Mouse (Mus musculus) kidney, adult 11 months (tissue): ENCODE data around the gene Pja2.
"Not testable (repeated sequence)": the region's sequence is repeated elsewhere in the genome, so short reads cannot be mapped to it uniquely, and the experiment has no call there.

Experiments used
- DNase-seq: peaks from one replicate; pipeline ENCODE4 v3.0.0; 2022

Gene Pja2

DNA sequence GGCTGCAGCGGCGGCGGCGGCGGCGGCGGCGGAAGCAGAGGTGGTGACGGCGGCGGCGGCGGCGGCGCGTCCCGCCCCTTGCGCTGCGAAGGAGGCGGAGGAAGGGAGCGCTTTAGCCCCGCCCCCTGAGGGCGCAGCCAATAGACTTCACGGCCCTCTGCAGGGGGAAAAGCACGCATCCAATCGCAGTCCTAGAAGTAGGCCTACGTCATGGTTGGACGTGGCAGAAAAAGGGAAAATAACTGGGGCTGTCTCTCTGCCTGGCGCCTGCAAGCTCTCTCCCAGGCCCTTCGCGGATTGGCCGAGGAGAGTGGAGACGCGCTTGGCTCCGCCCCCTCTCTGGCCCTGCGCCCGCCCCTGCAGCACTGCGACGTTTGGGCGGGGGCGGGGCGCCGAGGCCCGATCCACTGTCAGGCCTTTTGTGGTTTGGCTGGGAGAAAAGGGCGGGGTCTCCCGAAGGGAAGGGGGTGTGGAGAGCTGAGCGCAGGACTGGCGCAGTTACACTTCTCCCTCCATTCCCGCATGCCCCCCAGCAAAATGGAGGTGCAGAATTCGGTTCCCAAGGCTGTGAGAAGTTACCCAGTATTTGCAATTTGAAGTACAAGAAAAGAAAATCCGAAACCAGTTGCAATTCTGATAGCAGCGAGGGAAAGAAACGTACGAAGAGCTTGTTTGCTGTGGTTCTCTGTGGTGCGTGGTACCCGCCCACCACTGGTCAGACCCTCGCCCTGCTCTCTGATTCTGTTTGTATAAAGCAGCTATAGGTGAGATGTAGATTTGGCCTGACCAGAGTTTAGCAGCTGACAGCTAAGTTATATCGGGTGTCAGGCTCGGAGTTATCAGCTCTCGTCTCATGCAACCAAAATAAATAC lies at the start of gene Pja2:
Gene Pja2 (minus strand): TSS at position 19 of the 872 bp plus-strand sequence.
- DNase-seq, result peak; percentile 100

DNA sequence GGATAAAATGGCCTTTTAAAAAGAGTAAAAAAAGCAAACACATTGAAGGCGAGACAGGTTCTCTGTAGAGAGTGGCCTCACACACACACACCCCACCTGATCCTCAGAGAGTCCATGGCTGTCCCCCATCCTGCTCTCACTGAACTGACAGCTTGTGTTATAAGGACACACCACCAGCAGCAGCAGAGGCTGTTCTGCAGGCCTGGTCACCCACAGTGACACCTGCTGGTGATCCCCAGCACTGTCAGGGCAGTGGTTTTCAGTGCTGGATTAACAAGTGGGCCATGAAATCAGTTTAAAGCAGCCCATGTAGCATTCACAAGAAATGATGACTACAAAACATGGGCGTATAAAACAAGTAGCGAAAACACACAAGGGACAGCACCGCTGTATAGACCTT lies 43.6 kb upstream of the Pja2 start:
- DNase-seq, result peak; percentile 53

DNA sequence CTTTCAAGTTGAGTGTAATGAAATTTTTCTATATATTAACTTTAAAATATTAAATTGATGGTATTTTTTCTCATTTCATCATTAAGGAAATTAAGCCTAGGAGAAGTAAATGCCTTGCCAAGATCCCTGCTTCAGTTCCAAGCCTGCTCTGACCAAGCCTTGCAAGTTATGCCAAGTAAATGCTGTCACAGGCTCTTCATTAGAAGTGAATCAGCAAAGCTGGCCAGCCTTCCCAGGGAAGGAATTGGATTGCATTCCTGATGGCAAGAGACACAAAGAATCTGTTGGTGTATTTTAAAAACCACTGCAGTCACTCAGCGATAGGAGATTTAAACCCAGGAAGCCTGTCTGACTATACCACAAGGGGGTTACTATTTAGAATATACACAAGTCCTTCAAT lies 32.0 kb upstream of the Pja2 start:
- DNase-seq, result no peak

DNA sequence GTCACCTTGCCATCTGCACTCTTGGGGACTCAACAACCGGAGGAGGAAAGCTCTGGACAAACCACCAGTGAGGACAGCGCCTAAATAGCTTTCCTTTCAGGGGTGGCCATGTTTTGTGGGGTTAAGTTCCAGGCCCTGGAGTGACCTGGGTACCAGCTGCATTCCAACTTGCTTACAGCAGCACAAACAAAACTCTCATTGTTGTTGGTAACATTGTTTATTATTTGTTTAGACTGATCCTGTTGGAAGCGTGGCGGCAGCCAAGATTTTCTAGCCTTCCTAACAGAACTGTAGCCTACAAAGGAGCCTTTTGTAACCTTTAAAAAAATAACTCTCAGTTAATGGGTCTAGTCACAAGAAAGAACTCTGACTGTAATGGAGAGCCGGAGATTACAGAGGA lies 30.9 kb upstream of the Pja2 start:
- no peak for DNase-seq

DNA sequence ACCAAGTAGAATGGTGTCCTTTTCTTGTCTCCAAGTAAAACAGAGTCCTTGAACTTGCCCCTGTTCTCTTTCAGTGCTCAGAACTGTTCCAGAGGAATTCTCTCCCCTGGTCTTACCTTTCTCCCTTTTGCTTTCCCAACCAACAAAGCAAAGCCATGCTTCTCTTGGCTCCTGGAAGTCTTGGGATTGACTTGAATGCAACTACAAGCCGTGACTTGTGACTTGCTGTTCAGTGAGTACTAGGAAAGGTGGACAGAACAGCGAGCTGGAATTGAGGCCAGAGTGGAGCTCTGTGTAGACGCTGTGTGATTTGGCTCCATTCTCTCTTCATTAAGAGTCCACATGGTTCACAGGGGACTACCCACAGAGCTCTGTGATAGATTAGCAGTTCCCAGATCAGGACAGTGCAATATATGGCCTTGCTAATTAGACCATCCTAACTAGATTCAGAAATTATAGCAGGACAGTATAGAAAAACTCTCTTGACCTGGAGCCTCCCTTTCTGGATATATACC lies 30.3 kb upstream of the Pja2 start:
- no peak for DNase-seq

DNA sequence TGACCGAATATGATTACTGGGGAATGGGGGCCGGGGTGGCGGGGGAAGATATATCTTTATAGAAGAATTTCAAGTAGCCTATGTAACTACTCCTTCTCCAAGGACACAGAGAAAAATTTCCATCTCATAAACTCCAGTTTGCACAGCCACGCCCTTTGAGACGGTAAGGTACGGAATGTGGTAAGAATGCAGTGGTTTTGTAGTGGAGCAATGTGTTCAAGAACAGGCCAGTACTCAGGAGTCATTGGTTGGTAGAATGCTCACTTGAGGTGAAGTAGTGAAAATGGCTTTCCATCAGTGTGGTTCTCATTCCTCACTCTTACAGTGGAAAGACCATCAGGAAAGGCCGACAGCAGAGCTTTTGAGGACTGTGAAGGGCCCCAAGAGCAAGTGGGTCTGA lies 22.2 kb upstream of the Pja2 start:
- DNase-seq, result no peak

DNA sequence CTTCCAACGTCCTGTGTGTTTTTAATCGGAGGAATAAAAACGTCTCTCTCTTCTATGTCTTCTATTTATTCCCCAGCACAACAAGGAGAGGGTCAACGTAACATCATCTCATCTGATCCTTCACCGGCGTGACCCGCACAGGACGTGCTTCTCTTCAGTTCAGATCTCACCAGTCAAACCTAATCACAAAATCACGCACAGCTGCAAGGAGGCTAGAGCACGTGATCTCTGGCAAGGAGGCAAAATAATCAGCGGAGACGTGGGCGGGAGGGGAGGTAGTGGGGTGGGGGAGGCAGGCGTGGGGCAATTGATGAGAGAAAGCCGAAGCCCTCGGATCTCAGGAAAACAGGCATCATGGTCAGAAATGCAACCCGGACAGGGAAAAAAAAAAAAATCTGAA lies 14.4 kb upstream of the Pja2 start:
- DNase-seq, result no peak

DNA sequence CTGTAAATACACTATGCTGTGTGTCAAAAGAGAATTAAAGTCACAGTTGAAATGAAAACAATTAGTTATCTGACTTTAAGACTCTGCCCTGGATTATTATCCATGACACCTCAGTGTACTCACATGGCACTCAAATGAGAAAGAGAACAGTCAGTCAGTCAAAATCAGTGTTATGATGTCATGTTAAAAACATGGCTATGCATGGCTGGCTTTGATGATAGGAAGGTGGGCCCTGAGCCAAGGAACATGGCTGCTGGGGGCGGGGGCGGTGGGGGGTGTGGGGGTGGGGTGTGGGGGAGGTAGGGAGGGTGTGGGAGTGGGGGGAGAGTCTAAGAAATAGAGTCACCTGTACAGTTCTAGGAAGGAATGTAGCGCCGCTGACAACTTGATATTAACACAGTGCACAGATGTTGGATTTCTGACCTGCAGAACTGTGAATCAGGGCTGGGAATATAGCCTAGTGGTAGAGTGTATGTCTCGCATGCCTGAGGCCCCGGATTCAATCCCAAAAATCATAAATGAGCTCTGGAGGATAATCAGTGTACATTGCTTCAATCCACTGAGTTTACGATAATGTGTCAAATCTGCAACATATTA lies 13.0 kb upstream of the Pja2 start:
- no peak for DNase-seq

DNA sequence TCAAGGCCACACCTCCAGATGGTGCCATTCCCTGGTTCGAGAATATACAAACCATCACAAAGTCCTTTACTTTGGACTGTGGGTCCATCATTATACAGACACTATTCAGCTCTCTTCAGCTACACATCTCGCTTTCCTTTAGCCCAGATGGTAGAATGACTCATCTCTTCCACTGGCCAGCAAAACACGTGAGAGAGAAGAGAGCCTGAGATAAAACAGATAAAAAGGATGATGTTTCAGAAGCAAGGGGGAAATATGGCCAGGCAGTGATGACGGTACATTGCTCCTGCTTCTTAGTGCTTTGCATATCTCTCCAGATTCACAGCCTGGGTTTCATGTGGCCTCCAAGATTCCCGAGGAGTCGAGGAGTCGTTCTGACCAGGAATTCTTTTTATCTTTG lies 10.0 kb upstream of the Pja2 start:
- no peak for DNase-seq

DNA sequence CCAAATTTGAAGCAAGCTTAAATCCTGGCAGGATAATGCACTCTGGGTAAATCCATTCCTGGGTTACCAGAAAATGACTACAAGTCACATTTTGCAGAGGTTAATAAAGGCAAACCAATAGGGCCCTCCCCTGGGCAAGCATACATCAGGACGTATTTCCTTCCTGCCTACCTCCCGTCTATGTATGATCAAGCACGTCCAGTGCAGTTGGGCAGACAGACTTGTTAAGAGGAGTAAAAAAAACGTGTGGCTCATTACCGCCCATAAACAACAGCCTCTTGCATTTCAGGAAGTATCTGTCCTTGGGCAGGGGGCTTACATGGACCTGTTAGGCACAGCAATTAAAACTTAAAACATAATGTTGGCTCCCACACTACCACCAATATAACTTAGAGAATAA lies 8.0 kb upstream of the Pja2 start:
- no peak for DNase-seq

DNA sequence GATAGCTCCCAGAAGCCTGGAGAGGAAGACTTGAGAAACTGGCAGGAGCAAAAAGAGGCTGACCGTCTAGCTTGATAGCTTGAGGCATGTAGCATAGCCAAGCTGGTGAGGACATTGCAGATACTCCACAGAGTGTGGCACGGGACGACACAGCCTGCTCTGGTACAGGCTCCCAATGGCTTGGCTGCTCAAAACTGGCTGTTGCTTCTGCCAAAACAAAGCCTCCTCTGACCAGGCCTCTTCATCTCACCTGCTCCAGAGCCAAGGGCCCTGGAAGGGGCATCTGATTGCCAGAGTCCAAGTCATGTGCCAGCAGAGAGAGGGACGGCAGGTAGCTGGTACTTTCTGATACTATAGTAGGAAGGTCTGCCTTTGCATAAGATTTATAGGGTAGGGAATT lies 5.5 kb upstream of the Pja2 start:
- no peak for DNase-seq

DNA sequence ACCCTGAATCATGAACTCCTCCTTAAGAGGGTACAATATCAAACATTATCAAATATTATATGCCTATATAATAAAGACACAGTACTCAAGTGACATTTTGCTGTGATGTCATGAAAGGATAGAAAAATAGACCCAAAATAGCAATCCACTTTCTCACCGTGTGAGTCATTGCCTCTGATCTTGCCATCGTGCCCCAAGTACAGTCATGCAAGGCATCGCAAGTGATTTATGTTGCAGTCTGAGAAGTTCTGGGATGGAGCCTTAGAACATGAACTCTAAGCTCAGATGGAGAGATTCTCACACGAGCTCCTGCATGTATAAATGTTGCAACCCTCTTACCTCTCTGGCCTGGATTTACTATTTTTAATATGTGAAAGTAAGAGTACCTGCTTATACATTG lies 2.2 kb upstream of the Pja2 start:
- DNase-seq, result no peak

DNA sequence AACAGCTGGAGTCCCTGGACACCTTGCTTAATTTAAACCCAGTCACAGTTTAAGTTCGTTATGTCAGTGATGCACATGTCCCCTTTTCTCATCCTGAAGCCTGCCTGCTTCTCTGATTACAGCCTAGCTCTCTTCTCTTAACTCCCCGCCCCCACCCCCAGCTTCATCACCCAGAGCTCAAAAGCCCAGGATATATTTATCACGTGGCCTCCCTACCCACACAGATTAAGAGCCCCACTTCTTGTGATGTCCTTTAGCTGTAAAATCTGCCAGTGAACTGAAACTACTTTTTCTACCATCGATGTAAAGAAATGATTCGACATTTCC lies 1.0 kb upstream of the Pja2 start:
- DNase-seq, result no peak

DNA sequence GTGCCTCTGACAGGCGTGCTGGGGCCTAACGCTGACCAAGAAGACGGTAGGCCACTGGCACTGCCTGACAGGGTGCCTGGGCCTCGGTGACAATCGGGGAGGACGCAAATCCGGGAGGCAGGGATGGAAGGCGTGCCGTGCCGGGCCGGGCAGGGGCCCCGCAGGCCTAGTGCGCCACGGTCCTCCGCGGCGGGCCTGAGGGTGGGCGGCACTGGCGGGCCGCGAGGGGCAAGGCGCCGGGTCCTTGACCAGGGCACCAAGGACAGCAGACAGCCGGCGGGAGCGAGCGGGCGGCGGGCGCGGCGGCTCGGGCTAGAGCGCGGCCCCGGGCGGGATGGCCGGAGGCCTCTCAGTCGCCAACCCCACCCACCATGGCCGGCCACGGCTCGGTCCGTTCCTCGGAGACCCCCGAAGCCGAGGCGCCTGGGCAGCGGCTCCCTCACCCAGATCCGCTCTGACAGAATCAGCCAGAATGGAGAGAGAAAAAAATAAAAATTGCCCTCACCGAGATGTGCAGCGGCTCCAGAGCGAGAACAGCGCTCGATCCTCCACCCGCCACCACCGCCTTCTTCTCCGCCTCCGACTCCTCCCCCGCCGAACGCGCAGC lies 322 bp downstream of the Pja2 start:
- no peak for DNase-seq

DNA sequence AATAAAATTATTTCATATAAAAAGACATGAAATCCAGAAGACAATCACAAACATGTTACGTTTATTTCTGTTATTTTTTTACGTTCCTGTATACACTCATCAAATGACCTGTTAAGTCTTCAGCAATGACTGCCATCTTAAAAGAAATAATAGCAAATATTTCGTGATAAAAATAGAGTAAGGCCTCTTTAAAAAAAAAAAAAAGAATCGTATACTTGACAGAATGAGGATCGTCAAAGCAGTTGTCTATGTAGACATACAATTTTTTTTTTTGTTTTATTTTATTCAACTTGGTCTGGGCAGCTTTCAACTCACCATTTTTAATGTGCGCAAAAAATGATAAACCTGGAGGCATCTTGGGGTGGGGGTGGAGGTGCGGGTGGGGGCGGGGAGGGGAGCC lies 831 bp downstream of the Pja2 start:
- DNase-seq, result no peak

DNA sequence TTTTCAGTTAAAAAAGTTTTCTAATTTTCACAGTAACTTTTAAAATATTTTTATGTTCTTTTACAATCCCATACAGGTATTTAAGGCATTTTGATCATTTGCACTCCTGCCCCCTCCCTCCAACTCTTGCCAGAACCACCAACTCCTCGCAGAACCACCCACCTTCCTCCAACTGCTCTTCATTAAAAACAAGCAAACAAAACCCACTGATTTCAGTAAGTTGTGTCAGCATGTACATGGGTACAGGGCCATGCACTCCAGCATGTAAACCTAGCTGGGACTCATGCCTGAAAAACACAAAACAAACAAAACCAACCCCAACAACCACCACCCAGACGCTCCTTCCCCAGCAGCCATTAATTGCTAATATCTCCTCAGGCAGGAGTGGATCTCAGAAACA lies 7.2 kb downstream of the Pja2 start:
- DNase-seq, result no peak

DNA sequence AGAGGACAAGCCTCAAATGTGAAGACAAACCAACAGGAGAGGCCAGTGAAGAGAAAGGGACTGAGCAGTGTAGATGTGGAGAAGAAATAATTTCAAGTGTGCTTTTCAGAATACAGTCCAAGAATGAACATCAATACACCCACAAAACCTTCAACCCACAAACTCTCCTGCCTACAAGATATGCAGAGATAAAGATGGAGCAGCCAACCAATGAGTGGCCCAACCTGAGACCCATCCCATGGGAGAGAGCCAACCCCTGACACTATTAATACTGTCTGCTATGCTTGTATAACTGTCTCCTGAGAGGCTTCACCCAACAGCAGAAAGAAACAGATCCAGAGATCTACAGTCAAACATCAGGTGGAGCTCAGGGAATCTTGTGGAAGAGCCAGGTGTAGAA lies 16.3 kb downstream of the Pja2 start:
- DNase-seq, result no peak

DNA sequence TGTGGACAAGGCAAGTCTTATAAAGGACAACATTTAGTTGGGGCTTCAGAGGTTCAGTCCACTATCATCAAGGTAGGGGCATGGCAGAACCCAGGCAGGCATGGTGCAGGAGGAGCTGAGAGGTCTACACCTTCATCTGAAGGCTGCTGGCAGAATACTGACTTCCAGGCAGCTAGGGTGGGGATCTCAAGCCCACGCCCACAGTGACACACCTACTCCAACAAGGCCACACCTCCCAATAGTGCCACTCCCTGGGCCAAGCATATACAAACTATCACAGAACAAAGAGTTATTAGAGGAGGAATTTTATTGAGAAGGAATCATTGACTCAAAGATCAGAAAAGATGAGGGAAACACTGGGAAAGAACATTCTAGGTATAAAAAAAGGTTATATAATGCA lies 17.2 kb downstream of the Pja2 start:
- DNase-seq, result not testable (repeated sequence)

DNA sequence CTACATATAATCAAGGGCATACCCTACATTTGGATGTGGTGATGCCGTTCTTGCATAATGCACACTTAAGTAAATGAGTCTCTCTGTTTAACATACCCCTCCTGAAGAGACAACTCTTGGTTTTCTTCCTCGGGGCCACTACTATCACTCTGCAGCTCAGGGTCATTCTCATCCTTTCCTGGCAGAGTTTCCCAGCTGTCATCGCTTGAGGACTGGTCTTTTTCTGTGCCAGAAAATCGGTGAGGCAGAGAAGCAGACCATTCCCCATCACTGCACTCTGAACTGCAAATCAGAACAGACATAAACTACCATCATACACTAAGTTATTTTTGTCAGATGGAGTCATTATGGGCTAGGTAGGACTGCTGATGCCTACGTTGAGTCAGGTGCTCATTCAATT lies 34.1 kb downstream of the Pja2 start:
- no peak for DNase-seq

DNA sequence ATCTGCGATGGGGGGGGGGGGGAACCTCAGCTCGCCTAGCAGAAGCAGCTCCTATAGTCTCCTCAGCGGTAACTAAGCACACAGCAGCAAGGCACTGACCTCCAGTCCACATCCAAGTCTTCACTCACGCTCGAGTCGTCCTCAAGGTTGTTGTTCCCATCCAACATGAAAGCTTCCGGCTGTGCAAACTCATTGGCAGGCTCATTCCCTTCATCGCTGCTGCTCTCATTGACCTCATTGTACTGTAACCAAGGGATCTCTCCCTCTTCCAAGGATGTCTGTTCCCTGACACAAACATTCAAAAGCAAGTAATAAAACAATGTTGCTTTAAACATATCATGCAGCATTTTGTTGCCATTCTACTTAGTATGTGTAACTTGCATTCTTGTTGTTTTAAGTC lies 39.0 kb downstream of the Pja2 start:
- no peak for DNase-seq

DNA sequence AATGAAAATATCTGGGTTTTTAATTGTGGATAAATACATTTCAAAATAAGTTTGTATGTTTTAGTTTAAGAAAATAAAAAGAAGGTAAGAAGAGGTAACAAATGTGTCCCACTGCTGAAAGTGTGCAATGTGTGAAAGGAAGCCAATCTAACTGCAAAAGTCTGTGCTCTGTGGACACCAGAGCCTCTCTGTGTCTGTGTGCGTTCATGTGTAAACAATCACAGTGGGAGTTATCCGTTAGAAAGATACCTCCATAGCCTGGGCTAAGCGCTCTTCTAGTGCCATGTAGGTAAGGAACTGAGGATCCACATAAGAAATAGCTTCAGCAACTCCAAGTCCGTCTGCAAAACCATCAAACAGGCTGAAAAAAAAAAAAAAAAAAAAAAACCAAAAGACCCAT lies 42.0 kb downstream of the Pja2 start:
- no peak for DNase-seq

DNA sequence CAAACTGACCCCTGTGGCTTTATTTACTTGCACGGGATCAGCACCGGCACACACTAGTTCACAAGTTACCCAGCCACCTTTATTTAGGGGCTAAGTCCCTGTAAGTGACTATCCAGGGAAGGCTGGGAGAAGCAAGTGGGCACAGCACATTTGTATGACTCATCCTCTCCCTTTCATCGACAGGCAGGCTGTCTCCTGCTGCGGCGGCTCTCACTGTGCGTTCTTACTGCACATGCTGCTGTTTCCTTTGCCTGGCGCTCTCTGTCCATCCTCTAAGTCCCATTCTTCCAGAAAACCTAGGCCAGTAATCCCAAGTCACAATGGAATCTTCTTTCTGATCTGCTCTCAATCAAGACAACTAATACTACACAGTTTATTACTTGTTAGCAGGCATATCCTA lies 43.7 kb downstream of the Pja2 start:
- DNase-seq, result no peak

DNA sequence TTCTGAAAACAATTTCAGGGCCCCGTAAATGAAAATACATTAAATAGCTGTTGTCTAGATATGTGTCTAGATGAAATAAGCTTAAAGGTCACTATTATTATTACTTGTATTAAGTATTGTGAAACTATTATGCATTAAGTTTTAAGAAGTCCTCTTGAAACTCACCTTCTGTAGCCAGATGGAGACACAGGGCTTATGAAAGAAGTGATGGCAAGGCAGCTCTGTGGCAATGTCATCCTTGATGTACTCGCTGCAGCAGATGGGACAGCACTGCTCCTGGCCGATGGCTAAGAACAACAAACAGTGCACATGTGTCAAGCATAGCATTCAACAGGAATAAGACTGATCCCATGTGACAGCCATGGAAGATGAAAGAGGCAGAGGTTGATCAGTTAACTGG lies 44.9 kb downstream of the Pja2 start:
- no peak for DNase-seq

DNA sequence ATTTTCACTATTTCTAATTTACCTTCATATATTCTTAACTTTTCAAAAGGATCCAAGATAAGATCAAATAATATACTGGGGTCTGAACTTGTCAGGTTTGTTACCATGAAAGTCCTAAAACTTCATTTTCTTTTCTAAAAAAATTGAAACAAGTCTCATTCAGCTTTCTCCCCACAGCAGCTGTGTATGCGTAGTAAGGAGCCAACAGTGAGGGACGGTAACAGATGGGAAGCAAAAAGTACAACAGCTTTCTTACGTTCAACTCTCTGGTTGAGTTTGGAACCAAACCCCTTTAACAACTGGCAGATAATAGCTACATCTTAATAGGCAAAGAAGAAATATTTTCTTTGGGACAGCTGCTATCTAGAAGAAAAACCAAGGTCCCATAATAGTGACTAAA lies 50.3 kb downstream of the Pja2 start:
- DNase-seq, result not testable (repeated sequence)
